Mouse (Mus musculus): ENCODE measurements at regions not wholly inside any gene's neighbourhood (a gene's known extent, or its start where the extent isn't known, plus 50 kb on each side); places are given as distances from the start of the nearest gene placed in this dataset.

DNA sequence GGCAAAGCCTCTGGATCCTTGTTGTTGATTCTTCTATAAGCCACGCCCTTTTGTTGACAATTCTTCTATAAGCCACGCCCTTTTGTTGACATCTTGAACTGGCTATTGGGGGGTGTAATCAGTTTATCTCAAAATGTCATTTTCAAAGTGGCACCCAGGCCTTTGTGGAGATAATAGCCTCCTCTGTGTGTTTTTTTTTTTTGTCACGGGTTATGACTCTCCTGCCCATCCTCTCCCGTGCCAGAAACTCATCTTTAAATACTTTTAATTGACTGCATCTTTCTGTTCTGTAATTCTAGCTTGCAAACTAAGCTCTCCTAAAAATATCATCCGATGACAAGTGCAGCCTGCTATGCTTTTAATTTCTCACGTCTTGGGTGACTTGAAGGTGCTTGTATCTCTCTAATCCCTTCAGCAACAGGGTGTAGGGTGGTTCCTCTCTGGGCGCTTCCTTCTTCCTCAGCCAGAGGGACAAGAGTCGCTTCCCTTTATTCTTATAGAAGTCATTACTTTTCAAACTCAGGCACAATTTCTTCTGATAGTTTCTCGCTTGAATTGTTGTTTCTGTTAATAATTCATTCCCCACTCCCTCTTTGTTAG lies 77.0 kb upstream of the Slc38a2 start:
- intact Hi-C loops (cut with DNase I), result no loop called here
- DNase-seq, result no peak

DNA sequence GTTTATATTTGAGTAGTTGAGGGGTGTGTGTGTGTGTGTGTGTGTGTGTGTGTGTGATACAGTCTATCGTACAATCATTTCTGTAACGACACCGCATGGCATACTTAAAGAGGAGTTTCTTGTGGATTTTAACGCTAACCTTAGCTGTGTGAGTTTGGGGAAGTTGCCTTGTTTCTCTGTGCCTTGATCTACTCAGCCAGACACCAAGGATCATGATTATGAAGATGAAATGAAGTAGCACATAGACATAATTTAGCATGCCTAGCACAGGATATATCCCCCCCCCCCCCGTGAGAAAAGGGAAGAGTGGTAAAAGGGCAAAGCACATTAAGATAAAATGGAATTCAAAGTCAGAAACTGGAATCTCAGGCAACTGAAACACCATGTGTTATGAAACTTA lies 75.6 kb upstream of the Slc38a2 start:
- intact Hi-C loops (cut with DNase I), result no loop called here
- DNase-seq, result no peak

DNA sequence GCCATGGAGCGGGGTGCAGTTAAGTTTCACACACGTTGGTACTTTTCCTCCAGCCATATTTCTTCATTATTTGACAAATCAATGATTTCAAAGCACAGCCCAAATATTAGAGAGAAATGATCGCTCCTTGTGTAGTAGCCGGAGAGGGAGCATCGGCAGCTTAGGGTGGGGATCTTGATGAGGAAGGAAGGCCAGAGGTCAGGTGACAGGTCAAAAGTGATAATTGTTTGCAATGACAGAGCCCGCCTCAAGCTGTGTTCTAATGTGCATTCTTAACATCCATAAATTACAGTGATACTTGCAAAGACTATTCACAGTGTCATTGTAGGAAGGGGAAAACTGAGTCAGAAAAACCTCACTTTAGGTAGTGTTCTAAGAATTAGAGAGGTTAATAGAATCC lies 75.1 kb upstream of the Slc38a2 start:
- intact Hi-C loops (cut with DNase I), result no loop called here
- no peak for DNase-seq

DNA sequence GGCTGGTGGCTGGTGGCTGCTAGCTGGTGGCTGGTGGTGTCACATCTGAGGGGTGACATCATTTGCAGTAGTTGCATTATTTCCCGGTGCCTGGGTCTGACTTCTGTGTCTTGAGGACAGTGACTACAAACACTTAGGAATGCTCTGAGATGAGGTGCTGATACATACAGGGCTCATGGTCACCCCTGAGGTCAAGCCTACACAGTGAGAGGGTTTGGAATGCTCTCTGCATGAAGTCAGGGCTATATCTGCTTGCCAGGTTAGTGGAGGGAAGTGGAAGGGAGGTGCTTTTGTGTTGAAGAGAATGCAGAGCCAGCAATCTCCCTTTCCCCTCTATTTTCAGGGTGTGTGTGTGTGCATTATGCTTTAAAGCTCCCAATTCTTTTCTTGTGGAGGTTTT lies 74.1 kb upstream of the Slc38a2 start:
- DNase-seq, result no peak
- intact Hi-C loops (cut with DNase I), result no loop called here

DNA sequence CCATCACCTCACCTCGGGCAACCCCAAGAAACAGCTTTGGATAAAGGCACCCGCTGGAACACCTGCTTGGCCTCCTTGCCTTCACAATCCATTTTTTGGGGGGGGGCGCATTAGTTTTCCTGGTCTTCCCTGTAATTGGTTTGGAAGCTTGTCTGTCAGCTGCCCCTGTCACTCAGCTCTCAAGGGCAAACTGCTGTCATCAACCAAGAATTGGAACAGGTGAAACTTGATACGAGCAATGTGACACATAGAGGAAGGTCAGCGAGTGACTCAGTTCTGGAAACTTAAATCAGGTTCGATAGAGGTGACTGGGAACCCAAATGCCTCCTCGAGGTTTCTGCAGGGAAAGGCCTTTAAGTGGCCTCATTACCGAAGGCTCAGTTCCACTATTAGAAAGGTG lies 73.2 kb upstream of the Slc38a2 start:
- intact Hi-C loops (cut with DNase I), result no loop called here
- no peak for DNase-seq

DNA sequence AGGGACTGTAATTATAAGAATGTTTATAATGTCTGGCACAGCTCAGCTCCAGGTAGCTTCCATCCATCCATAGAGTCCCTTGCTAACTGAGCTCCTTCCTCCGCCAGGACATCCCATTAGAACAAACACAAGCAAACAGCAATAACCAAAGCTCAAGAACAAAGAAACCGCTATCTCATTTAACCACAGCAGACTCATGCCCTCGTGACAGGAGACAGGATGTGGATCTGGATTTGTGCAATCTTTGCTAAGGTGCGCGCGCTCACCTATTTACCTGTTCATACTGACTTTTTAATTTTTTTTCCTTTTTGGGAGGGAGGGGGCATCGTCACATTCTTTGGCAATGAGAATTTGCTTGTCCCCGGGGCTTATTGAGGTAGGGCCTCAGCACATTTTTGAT lies 71.3 kb upstream of the Slc38a2 start:
- no peak for DNase-seq
- intact Hi-C loops (cut with DNase I), result no loop called here

DNA sequence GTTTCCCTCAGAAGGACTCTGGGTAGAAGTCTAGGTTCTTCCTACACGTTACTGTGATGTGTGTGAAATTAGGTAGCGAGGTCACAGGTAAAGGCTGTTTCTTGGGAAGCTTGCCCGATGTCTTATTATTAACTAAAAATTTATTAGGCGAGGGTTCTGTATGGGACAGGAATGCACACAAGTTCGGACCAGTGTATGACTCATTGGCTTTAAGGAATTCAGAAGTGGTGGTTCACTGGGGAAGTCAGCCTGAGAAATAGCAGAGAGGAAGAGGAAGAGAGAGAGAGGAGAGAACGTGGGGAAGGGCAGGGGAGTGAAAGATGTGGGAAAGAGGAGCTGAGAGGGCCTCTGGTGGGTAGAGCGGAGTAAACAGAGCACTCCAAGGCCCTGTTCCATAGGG lies 70.8 kb upstream of the Slc38a2 start:
- intact Hi-C loops (cut with DNase I), result no loop called here
- no peak for DNase-seq

DNA sequence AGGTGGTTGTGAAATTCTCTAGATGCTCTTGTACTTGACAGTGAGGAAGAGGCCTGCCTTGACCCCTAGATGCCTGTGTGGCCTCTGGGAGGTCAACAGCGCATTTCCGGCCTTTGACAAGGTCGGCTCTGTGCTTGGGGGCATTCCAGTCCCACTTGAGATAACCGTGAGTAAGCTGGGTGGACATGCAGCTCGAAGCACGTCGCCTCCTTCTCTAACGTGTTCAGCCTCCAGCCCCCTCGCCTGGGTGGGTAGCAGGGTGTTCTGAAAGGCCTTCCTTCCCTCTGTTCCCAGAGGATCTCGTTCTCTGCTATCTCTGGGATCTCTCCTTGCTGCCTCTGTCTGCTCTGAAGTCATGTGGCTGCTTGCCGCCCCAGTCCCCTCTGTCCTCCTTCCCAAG lies 70.2 kb upstream of the Slc38a2 start:
- intact Hi-C loops (cut with DNase I), result no loop called here
- no peak for DNase-seq

DNA sequence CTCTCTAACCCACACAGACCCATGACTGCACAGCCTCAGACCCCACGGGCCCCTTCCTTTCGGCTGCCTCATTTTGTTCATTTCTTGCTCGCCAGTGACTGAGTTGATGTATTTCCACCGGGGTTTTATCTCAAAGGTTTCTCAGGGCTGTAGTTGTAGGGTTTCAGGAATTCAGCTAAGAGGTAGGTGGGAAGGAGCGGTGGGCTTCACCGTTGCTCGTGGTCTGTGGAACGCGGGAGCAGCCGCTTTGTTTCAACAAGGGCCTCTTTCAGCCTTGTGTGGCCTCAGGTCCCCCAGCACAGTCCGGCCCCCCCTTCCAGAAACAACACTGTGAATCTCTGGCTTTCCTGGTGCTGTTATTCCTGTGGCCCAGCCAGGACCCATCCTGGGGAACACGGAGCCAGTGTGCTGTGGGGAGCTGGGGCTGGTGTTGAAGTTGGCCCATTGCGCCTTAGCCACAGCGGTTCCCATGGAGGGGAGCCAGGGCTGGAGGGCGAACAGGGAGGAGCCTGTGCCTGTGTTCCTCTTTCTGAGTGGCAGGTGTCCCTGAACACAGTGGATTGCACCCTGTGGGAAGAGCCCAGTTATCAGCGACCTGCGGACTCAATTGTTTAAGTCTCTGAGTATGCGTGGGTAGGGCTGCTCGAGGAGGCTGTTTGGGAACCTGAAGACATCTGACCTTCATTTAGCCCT lies 68.9 kb upstream of the Slc38a2 start:
- peak; percentile 13 for DNase-seq

DNA sequence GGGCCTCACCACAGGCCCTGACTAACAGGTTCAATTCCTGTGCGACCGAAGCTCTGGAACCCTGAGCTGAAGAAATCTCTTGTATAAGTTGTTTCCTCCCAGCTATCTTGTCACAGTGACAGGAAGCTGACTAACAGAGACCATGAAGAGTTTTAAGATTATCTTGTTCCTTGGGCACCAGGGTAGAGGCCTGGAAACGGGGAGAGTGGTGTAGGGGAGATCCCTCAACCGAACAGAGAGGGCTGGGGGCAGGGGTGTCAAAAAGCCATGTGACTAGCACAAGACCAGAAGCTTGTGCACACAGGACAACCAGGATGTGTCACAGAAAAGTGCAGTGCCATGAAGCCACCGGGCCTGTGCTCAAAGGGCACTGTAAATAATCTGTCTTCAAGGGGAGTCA lies 67.7 kb upstream of the Slc38a2 start:
- intact Hi-C loops (cut with DNase I), result no loop called here
- no peak for DNase-seq

More for the DNA sequence above, 68.9 kb upstream of the Slc38a2 start:
- intact Hi-C loops (cut with DNase I), result no loop called here

DNA sequence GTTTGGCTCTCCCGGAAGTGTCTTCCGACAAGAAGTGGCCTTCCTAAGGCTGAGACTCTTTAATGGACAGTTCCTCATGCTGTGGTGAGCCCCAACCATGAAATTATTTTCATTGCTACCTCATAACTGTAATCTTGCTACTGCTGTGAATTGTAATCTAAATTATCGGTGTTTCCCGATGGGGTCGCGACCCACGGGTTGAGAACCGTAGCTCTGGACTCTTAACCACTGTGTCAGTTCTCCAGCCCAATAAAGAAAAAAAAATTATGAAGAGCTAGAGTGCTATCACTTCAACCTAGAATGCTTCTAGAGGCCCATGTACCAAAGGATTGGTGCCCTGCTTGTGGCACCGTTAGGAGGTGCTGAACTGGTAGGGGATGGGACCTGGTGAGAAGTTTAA lies 66.7 kb upstream of the Slc38a2 start:
- intact Hi-C loops (cut with DNase I), result no loop called here
- DNase-seq, result no peak

DNA sequence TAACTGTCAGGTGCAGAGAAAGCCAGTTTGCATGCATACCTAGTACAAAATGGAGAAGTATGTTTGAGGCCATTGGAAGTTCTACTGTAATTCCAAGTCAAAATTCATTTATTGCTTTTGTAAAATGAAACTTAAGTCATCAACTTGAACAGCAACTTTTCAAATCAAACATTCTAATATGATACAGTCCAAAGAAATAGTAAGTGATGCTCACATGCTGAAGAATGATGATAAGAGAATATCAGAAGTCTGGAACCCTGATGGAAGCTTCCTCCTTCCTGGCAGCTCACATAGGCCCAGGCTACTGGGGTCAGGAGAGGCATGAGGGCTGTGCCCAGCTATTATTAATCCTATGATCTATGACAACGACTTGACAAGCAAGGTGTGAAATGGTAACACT lies 64.1 kb upstream of the Slc38a2 start:
- intact Hi-C loops (cut with DNase I), result no loop called here
- DNase-seq, result no peak

DNA sequence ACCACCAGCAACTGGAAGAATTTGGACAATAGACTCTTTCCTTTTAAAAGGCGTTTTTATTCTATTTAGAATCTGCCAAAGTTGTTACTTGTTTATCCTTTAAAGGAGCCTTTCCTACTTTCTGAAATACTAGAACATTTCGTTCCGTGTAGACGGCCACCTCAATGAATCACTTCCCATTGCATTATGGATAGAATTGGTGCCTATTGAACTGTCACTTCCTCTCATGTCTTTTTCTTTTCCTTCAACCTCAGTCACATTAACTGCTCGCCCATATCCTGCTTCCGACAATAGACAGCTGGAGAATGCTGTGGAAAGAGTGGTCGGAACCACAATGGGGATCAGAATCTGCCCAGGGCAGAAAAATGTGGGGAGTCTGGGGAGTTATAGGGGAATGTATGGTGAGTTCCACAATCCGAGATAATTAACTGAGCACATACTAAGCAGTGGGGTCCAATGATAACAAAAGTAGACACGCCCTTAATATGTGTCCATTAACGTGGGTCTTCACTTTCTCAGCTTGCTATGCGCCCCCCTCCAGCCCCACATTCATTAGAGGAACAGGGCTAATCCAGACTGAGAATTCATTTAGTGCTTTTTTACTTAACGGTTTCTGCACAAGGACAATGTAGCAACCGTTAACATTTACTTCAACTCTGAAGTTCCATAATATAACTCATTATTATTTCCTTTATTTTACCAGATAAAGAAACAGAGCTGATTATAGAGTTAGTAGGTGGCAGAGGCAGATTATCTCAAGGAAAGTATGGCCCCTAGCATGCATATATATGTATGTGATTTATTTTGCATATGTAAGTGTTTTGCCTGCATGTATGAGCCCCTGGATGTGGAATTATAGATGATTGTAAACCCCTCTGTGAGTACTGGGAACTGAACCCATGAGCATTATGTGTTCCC lies 59.8 kb upstream of the Slc38a2 start:
- DNase-seq, result no peak
- intact Hi-C loops (cut with DNase I), result no loop called here

DNA sequence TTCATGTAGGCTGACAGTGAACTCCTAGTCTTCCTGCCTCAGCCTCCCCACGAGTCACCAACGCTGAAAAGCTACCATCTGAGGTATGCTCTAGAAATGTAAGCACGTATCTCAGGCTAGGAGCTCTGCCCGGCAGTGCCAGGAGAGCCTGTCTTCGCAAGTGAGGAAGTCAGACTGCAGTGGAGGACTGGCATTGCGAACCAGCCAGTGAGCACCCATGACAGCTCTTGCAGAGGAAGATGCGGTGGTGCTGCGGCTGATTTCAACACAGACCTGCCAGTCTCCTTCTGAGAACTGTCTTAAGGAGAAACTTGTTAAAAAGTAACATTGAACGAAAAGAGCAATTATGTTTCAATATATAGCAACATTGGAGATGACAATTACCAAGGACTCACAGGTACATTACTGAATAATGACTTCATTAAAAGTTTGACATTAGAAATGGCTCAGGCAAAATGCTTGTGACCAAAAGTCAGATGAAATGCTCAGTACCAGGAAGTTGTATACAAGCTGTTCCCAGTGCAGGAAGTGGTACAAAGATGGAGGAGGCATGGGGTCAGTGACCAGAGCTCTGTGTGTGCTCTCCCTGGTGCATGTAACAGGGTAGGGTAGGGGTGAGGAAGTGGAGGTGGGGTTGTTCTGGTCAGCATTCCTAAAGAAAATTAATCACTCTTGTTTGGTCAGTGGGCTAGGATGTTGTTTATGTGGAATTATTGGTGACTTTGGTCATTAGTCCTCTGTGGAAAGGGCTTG lies 58.1 kb upstream of the Slc38a2 start:
- intact Hi-C loops (cut with DNase I), result no loop called here
- DNase-seq, result no peak

DNA sequence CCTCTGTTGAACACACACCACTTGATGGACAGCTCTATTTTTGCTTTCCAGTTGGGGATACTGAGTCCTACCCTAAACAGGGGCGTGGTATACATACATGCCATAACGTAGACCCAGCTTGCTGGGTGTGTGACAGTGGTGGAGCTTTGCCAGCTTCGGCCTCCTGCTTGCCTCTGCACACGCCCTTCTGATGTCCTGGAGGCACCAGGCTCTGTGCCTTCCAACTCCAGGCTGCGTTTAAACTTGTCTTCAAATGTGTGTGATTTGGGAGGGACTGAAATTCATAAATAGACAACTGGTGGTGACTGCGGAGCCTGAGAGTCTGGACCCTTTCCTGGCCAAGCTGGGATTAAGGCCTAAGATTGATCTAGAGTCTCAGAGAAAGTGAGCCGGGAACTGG lies 56.9 kb upstream of the Slc38a2 start:
- intact Hi-C loops (cut with DNase I), result no loop called here
- DNase-seq, result no peak

DNA sequence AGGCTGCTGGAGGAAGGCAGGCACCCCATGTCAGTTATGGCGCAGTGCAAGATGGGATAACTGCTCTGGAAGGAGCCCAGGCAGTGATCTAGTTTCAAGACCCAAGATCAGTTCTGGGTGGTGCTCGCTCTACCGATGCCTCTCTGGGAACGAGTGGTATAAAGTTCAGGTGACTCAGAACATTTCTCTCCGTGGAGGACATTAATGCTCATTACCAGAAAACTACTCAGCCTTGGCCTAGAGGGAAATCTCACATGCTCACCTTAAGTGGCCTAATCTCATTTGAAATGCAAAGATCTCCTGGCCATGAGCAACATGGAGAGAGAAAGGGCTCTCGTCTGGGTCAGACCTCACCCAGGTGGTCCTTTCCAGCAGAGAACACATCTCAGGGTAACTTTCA lies 56.4 kb upstream of the Slc38a2 start:
- no peak for DNase-seq
- intact Hi-C loops (cut with DNase I), result no loop called here

DNA sequence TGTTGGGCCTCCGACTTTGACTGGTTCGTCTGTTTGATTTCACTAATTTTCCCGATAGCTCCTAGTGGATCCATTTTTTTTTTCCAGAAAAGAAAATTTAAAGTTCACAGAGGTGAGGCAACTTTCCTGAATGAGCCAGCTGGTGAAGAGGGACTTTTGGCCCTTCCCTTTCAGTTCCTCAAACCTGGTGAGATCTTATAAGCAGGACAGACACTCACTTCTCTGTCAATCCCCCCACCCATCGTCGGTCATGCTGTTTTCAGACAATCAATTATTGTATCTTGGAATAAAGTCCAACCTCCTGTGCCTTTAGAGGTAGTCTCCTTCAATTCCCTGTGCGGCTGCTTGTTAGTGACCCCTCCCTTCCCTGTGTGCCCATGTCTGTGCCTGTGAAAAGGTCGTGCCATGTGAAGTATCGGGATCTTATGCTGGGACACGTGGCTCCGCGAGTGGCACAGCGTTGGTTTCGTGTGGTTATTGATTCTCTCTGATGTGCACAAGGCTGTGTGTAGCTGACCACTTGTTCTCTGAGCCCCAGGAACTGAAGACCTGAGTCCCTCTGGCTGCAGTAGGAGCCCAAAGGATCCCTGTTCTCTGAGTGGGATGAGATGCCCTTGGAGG lies 55.9 kb upstream of the Slc38a2 start:
- no peak for DNase-seq
- intact Hi-C loops (cut with DNase I), result no loop called here

DNA sequence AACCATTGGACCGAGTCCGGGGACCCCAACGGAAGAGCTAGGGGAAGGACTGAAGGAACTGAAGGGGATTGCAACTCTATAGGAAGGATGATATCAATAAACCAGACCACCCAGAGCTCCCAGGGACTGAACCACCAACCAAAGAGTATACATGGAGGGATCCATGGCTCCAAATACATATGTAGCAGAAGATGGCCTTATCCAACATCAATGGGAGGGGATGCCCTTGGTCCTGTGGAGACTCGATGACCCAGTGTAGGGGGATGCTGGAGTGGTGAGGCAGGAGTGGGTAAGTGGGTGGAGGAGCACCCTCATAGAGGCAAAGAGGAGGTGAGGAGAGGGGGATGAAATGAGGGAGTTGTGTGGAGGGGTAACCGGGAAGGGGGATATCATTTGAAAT lies 54.5 kb upstream of the Slc38a2 start:
- intact Hi-C loops (cut with DNase I), result no loop called here
- no peak for DNase-seq

DNA sequence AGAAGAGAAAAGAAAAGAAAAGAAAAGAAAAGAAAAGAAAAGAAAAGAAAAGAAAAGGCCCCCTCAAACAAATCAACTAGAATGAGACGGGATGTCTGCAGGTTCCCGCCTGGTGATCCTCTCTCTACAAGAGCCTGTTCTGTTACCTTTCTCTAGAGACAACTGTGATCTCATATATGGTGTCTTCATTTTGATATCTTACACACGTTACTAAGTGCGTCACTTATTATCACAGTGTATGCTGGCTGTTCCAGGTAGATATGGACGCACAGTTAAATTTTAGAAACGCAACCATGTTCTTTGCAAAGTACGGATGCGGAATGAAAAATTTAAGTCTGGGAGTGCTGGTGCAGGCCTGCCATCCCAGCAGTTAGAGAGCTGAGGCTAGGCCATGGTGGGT lies 53.2 kb upstream of the Slc38a2 start:
- DNase-seq, result no peak
- intact Hi-C loops (cut with DNase I), result no loop called here

DNA sequence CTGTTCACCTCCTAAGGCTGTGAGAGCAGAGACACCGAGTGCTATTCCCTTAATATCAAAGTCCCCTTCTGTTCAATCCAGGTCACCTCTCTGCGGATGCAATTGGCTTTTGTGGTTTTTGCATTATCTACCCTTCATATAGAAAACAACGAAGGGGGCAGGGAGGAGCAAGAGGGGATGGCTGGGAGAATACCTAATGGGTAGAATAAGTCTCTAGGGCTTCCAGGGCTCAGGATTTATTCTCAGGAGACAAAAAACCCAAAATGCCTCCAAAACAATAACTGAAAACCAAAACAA lies 52.5 kb upstream of the Slc38a2 start:
- intact Hi-C loops (cut with DNase I), result no loop called here
- no peak for DNase-seq

Data from left cerebral cortex, postnatal 4 days (tissue).